Mouse (Mus musculus) ES-Bruce4 (cell line): ENCODE results near the gene Mrtfb.

Source experiments
- CTCF ChIP-seq: IDR thresholded peaks from one replicate; pipeline ENCODE4 v1.8.1; 2011; ENCODE audit warnings: low read depth, low read length
- POLR2A ChIP-seq: IDR thresholded peaks from one replicate; pipeline ENCODE4 v1.8.1; 2011; ENCODE audit warnings: low read length; ENCODE audit not compliant: insufficient read depth

DNA sequence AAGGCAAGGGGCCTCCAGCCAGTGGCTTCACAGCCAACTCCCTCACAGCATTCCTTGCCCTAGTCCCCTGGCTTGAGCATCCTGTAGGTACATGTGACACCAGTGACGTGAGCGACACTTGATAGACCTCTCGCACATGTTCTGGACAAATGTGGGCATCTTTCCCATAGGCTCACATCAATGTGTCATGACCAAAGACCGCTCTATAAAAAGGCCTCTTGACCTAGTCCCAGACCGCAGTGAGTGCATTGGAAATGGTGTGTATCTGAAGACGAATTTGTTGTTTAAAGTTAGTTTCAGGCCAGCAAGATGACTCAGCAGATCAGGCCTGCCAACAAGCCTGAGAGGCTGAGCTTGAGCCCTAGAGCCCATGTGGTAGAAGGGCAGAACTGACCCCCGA, 158.3 kb downstream of the Mrtfb start:
- TF ChIP-seq CTCF (no peak), POLR2A (no peak)
